Comparison of ENCODE assay signal across 27 mouse cellular contexts in the genomic region with DNA sequence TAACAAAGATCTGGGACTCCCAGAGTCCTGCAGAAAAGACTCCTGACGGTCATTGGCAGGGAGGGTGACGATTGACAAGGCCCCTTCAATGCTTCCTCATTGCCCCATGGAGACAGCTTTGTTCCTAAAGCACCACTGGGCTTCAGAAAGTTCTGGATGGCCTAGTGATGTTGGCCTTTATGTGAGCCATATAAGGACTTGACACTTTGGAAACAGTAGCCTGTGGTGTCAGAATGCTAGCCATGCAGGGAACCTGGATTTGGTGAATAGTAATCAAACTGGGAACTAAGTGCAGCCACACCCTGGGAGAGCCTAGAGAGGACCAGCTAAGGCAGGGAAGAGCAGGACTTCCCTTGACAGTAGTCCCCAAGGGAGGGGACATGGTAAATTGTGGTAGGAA. TPM values are rescaled to one million over a fixed set of nuclear protein-coding genes. Genes with fewer than 3 reads are reported as not detected.
DNase-seq lines count a peak whose midpoint lies in the region; ATAC-seq lines count a peak whose summit lies in the region.
"Had no signal": no experiment of that assay in that cellular context is flagged by ENCODE, and none has a peak within 500 bp of the region (broad histone marks: within the 10 kb centered on the region; RNA-seq: fewer than 3 reads in every experiment).

No protein-coding gene starts in this region.

- H3K27me3 ChIP-seq in heart, embryonic 10.5 days (ENCODE audit: insufficient read depth, poor library complexity, severe bottlenecking), result peaks cover 6% of the 10 kb centered on the region
- no peaks in the 10 kb centered on the region for H3K27me3 ChIP-seq in heart, embryonic 11.5 days (ENCODE audit: control insufficient read depth, insufficient read depth, low read length)
- H3K27me3 ChIP-seq in midbrain, embryonic 11.5 days (ENCODE audit: control insufficient read depth, insufficient read depth, low read length), result no peaks in the 10 kb centered on the region
- H3K27me3 ChIP-seq in midbrain, embryonic 15.5 days (replicated peaks), result no peaks in the 10 kb centered on the region
- H3K27me3 ChIP-seq: embryonic facial prominence, embryonic 13.5 days; embryonic facial prominence, embryonic 15.5 days; forebrain, embryonic 13.5 days; forebrain, embryonic 15.5 days had no signal

- no peaks in the 10 kb centered on the region for H3K36me3 ChIP-seq in heart, embryonic 10.5 days
- H3K36me3 ChIP-seq in heart, embryonic 11.5 days (ENCODE audit: control insufficient read depth, insufficient read depth, low read length), result no peaks in the 10 kb centered on the region
- no peaks in the 10 kb centered on the region for H3K36me3 ChIP-seq in midbrain, embryonic 11.5 days (ENCODE audit: control insufficient read depth, insufficient read depth, low read length)
- no peaks in the 10 kb centered on the region for H3K36me3 ChIP-seq in midbrain, embryonic 15.5 days (replicated peaks)
- H3K36me3 ChIP-seq: embryonic facial prominence, embryonic 13.5 days; embryonic facial prominence, embryonic 15.5 days; forebrain, embryonic 15.5 days had no signal

- H3K9ac ChIP-seq in heart, embryonic 11.5 days (ENCODE audit: low read depth, low read length), result no peak overlapping the region
- H3K9ac ChIP-seq in midbrain, embryonic 11.5 days (ENCODE audit: low read length), result no peak overlapping the region
- no peak overlapping the region for H3K9ac ChIP-seq in midbrain, embryonic 15.5 days
- H3K9ac ChIP-seq: embryonic facial prominence, embryonic 13.5 days; embryonic facial prominence, embryonic 15.5 days; forebrain, embryonic 13.5 days; forebrain, embryonic 15.5 days; forebrain, postnatal 0 days had no signal

- H3K4me3 ChIP-seq in heart, embryonic 10.5 days, result no peak overlapping the region
- no peak overlapping the region for H3K4me3 ChIP-seq in heart, embryonic 11.5 days (ENCODE audit: low read depth, low read length)
- no peak overlapping the region for H3K4me3 ChIP-seq in midbrain, embryonic 11.5 days (ENCODE audit: low read depth, low read length)
- H3K4me3 ChIP-seq in midbrain, embryonic 15.5 days, result no peak overlapping the region
- H3K4me3 ChIP-seq: embryonic facial prominence, embryonic 13.5 days; embryonic facial prominence, embryonic 15.5 days; erythroblast, embryonic 14.5 days; forebrain, embryonic 13.5 days; forebrain, embryonic 15.5 days had no signal

- H3K4me1 ChIP-seq in heart, embryonic 10.5 days, result peaks cover 34% of the 10 kb centered on the region
- peaks cover 16% of the 10 kb centered on the region for H3K4me1 ChIP-seq in heart, embryonic 11.5 days (ENCODE audit: control insufficient read depth, insufficient read depth, low read length)
- no peaks in the 10 kb centered on the region for H3K4me1 ChIP-seq in midbrain, embryonic 11.5 days (ENCODE audit: control insufficient read depth, insufficient read depth, low read length)
- no peaks in the 10 kb centered on the region for H3K4me1 ChIP-seq in midbrain, embryonic 15.5 days
- H3K4me1 ChIP-seq: embryonic facial prominence, embryonic 13.5 days; embryonic facial prominence, embryonic 15.5 days; forebrain, embryonic 13.5 days; forebrain, embryonic 15.5 days had no signal

- 72% methylated on average over 2 of the region's 2 CpGs for WGBS in heart, embryonic 10.5 days
- WGBS in heart, embryonic 11.5 days (ENCODE audit: insufficient replicate concordance), result 72% methylated on average over 2 of the region's 2 CpGs
- WGBS in midbrain, embryonic 11.5 days, result 72% methylated on average over 2 of the region's 2 CpGs
- WGBS in midbrain, embryonic 15.5 days, result 57% methylated on average over 2 of the region's 2 CpGs

- H3K4me2 ChIP-seq in heart, embryonic 11.5 days, result no peak overlapping the region
- H3K4me2 ChIP-seq in midbrain, embryonic 11.5 days, result no peak overlapping the region
- H3K4me2 ChIP-seq in midbrain, embryonic 15.5 days, result no peak overlapping the region
- H3K4me2 ChIP-seq: embryonic facial prominence, embryonic 13.5 days; embryonic facial prominence, embryonic 15.5 days; forebrain, embryonic 13.5 days; forebrain, embryonic 15.5 days had no signal

- H3K9me3 ChIP-seq in heart, embryonic 10.5 days, result no peaks in the 10 kb centered on the region
- H3K9me3 ChIP-seq in heart, embryonic 11.5 days (replicated peaks; ENCODE audit: control insufficient read depth, low read length), result no peaks in the 10 kb centered on the region
- no peaks in the 10 kb centered on the region for H3K9me3 ChIP-seq in midbrain, embryonic 11.5 days (ENCODE audit: control insufficient read depth, low read length)
- H3K9me3 ChIP-seq in midbrain, embryonic 15.5 days, result no peaks in the 10 kb centered on the region
- H3K9me3 ChIP-seq: embryonic facial prominence, embryonic 13.5 days; embryonic facial prominence, embryonic 15.5 days; forebrain, embryonic 13.5 days; forebrain, embryonic 15.5 days had no signal

- no peak overlapping the region for H3K27ac ChIP-seq in heart, embryonic 10.5 days
- H3K27ac ChIP-seq in heart, embryonic 11.5 days (ENCODE audit: low read depth, low read length), result no peak overlapping the region
- no peak overlapping the region for H3K27ac ChIP-seq in midbrain, embryonic 11.5 days (ENCODE audit: low read depth, low read length)
- H3K27ac ChIP-seq in midbrain, embryonic 15.5 days, result no peak overlapping the region
- H3K27ac ChIP-seq: embryonic facial prominence, embryonic 13.5 days; embryonic facial prominence, embryonic 15.5 days; forebrain, embryonic 13.5 days; forebrain, embryonic 15.5 days had no signal

- ATAC-seq in heart, embryonic 11.5 days (replicated peaks; ENCODE audit: insufficient number of reproducible peaks, low FRiP score, low TSS enrichment), result no peak
- no peak for ATAC-seq in midbrain, embryonic 11.5 days (ENCODE audit: low FRiP score)
- ATAC-seq in midbrain, embryonic 15.5 days (replicated peaks), result no peak
- ATAC-seq in erythroid progenitor cell, adult 5-6 weeks (replicated peaks; ENCODE audit: low FRiP score, poor library complexity, severe bottlenecking), result no peak
- ATAC-seq: forebrain, embryonic 13.5 days; forebrain, embryonic 15.5 days; forebrain, postnatal 0 days had no signal

- peak; percentile 64 for DNase-seq in heart, embryonic 10.5 days (ENCODE audit: low spot score)
- DNase-seq in midbrain, embryonic 11.5 days (ENCODE audit: low spot score, missing footprints), result peak; percentile 60
- DNase-seq: adrenal gland, adult 2 months; adrenal gland, postnatal 10 days; adrenal gland, postnatal 25 days; cerebellum, adult 11 months; cerebellum, adult 18-20 months; cerebellum, adult 8-10 months; cerebellum, adult 9-11 months; cerebellum, postnatal 14 days; cerebellum, postnatal 36 days; embryo, embryonic 11 days; forebrain, postnatal 0 days had no signal

RNA-seq across cellular contexts. Expression of gene Fcamr, which starts 0.8 kb away (rescaled TPM):
- polyA plus RNA-seq in heart, embryonic 10.5 days (2016; fragmentation: Nextera tagmentation; extraction: Ambion mirVana), result 0.18 TPM in 1 of 2 replicates, not detected in the other
- polyA plus RNA-seq in heart, embryonic 11.5 days (2014; fragmentation: Nextera tagmentation; extraction: Ambion mirVana), result 0.09 TPM in 1 of 2 replicates, not detected in the other
- polyA plus RNA-seq in midbrain, embryonic 11.5 days (2014; fragmentation: Nextera tagmentation; extraction: Ambion mirVana), result not detected in 2 replicates
- not detected in 2 replicates for polyA plus RNA-seq in midbrain, embryonic 15.5 days (2015; fragmentation: Nextera tagmentation; extraction: Ambion mirVana)
- not detected in 2 replicates for total RNA-seq in erythroid progenitor cell, adult 5-6 weeks (2015; ENCODE audit: low replicate concordance)
- total RNA-seq in erythroid progenitor cell, adult 5-6 weeks (2017; ENCODE audit: low replicate concordance), result not detected in 2 replicates
- total RNA-seq: adrenal gland, postnatal 25 days; adrenal gland, postnatal 4 days; common myeloid progenitor, adult 5-6 weeks; MEL had no signal
- polyA plus RNA-seq: adrenal gland, adult 2 months; C2C12; embryonic facial prominence, embryonic 11.5 days; embryonic facial prominence, embryonic 13.5 days; erythroblast, embryonic 14.5 days; forebrain, embryonic 11.5 days; forebrain, embryonic 13.5 days; forebrain, embryonic 15.5 days; forebrain, postnatal 0 days had no signal

RNA-seq across cellular contexts. Expression of gene Pigr, which starts 25.0 kb away (rescaled TPM):
- polyA plus RNA-seq in heart, embryonic 10.5 days (2016; fragmentation: Nextera tagmentation; extraction: Ambion mirVana), result not detected in 2 replicates
- polyA plus RNA-seq in heart, embryonic 11.5 days (2014; fragmentation: Nextera tagmentation; extraction: Ambion mirVana), result not detected in 2 replicates
- not detected in 2 replicates for polyA plus RNA-seq in midbrain, embryonic 11.5 days (2014; fragmentation: Nextera tagmentation; extraction: Ambion mirVana)
- polyA plus RNA-seq in midbrain, embryonic 15.5 days (2015; fragmentation: Nextera tagmentation; extraction: Ambion mirVana), result not detected in 2 replicates
- total RNA-seq in erythroid progenitor cell, adult 5-6 weeks (2015; ENCODE audit: low replicate concordance), result not detected in 2 replicates
- not detected in 2 replicates for total RNA-seq in erythroid progenitor cell, adult 5-6 weeks (2017; ENCODE audit: low replicate concordance)
- total RNA-seq: adrenal gland, postnatal 25 days; common myeloid progenitor, adult 5-6 weeks; forebrain, postnatal 0 days; MEL had no signal
- polyA plus RNA-seq: C2C12; embryonic facial prominence, embryonic 11.5 days; embryonic facial prominence, embryonic 13.5 days; forebrain, embryonic 11.5 days; forebrain, embryonic 13.5 days; forebrain, embryonic 15.5 days; forebrain, postnatal 0 days had no signal
